Mouse (Mus musculus) heart, postnatal 4 days (tissue): ENCODE data around the gene F2rl1. TPM values are rescaled to one million over a fixed set of nuclear protein-coding genes. Genes with fewer than 3 reads are reported as not detected.
"Not testable (repeated sequence)": the region's sequence is repeated elsewhere in the genome, so short reads cannot be mapped to it uniquely, and the experiment has no call there.

Source experiments
- DNase-seq: peaks from one replicate; pipeline ENCODE4 v3.0.0; 2021
- total RNA-seq, 2 experiments: library from RNA; stranded (reverse); gene quantifications; 2 replicates each; pipeline ENCODE4 v1.2.3; 2021

The F2rl1 gene
- total RNA-seq, 2 experiments from 2014 or later: 2.5 to 2.7 TPM

GRCm38 (mm10) chr13:95533640-95534039, 8.6 kb upstream of the F2rl1 start:
- no peak for DNase-seq

GRCm38 (mm10) chr13:95533121-95533520, 8.1 kb upstream of the F2rl1 start:
- not testable (repeated sequence) for DNase-seq

- DNase-seq: no peak
These were observed 6.4 kb upstream of the F2rl1 start for GRCm38 (mm10) chr13:95531273-95532045.

GRCm38 (mm10) chr13:95529246-95529645, 4.2 kb upstream of the F2rl1 start:
- no peak for DNase-seq

GRCm38 (mm10) chr13:95524424-95524673, 678 bp downstream of the F2rl1 start:
- DNase-seq: no peak

- DNase-seq: peak; percentile 63
These were observed 1.2 kb downstream of the F2rl1 start for GRCm38 (mm10) chr13:95523659-95524423.

DNA sequence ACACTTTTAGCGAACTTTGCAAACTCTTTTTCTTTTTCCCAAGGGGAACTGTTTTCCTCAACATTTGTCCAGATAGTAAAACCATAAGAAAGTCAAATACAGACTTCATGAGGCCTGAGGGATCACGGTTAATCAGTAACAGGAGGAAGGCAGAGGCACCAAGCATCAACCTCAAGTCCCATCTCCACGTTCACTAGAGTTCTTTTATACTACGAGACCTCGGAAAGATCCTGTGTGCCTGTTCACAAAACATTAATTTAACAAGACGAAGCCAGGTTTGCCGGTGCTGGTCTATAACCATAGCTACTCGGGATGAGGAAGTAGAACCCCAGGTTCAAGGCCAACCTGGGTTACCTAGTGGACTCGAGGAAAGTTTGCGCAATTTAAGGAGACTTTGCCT, 2.9 kb downstream of the F2rl1 start:
- no peak for DNase-seq

DNA sequence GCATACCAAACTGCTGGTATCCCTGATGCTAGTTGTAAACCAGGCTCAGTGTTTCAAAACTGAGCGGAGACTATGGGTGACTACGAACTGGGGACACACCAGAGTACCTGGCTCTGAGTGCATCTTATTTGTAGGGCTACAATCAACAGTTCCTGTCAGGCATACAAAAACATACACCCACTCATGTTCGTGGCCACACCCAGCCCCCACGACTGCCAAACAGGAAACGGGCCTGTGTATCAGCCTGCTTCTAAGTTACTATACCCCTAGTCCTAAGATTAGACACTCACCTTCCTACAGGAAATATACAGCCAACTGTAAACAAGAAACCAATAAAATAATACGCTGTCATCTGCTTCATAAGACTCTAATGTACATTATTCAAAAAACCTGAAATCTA, 4.0 kb downstream of the F2rl1 start:
- DNase-seq: no peak

- no peak for DNase-seq
These were observed 10.3 kb downstream of the F2rl1 start for GRCm38 (mm10) chr13:95514756-95515155.

GRCm38 (mm10) chr13:95510054-95510453, 15.0 kb downstream of the F2rl1 start:
- no peak for DNase-seq

- no peak for DNase-seq
These were observed 21.6 kb downstream of the F2rl1 start for GRCm38 (mm10) chr13:95503279-95503917.

DNA sequence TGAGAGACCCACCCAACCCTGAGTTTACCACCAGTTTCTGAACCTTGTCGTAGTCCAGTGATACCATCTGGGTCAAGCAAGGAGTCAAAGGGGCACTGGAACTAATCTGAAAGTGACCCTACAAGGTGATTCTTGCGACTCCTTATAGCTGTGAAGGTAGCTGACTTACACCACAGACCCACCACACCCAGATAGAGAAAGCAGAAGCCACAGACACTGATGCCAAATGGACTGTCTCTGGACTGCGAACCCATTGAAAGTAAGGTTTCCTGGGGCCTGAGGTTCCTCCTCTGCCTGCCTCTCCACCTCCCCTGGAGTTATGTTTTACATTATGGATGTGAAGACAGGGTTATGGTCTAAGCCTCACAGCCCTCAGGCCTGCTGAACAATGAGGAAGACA, 28.4 kb downstream of the F2rl1 start:
- DNase-seq: no peak

- no peak for DNase-seq
These were observed 30.2 kb downstream of the F2rl1 start for GRCm38 (mm10) chr13:95494812-95495211.

GRCm38 (mm10) chr13:95493296-95493695, 31.7 kb downstream of the F2rl1 start:
- no peak for DNase-seq

DNA sequence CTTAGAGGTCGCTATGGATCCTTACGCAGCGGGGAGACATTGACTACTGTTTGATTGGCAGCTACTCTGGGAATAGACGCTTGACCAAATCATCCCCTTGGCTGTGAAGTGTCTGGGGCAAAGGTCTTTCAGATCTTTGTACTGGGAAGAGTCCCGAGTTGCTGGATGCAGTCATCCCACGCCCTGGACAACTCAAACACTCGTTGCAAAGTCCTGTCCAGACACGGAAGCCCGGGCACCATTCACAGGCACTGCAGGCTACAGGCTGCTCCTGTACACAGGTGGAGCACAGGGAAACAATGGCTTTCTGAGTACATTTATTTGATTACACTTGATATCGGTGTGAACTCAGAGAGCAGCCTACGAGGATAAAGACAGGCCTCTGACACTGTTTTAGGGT, 33.7 kb downstream of the F2rl1 start:
- DNase-seq: no peak

DNA sequence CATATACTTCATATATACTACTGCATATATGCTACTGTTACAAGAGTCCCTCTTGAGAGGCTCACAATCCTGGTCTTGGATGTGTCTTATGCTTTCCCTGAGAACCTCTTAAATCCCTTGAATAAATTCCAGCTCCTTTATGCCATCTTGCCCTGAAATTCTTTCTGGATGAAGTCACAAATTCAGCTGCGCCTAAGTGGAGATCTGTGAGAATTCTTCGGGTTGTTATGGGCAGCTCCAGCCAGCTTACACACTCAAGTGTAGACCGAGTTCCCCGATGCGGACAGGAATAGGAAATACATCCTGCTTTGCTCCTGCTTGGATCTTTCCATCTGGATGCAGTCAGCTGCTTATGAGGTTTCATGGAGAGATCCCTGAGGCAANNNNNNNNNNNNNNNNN, 40.4 kb downstream of the F2rl1 start:
- DNase-seq: no peak

- peak; percentile 90 for DNase-seq
These were observed 43.6 kb downstream of the F2rl1 start for GRCm38 (mm10) chr13:95481428-95481827.

DNA sequence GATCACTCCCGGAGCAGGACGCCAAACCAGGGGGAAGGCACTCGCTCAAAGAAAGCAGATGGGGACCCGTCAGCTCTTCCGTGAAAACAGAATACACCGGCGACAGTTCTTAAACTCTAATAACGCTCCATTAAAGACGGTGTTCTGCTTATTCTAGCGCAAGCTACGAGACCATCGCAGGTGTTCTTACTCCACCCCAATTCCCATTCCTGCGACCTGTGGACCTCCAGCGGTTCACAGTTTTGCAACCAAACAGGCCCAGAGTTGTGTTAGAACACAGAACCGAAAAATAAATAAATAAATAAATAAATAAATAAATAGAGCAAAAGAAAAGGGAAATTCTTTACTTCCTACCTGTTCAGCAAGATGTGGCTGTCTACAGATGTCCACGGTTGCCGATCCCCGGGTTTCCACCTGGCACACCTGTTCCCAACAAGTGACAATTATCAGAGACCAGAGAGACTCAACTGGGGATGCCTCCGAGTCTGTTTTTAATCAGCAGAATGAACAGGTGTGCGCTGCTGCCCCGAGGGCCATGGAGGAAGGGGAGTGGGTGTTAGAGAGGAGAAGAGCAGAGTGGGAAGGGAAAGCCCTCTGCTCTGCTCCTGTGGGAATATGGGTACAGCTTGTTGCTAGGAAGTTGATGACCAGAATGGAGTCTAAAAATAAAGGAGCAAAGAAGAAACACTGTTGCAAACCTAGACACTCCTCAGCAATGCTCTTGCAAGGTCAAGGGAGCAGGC, 46.2 kb downstream of the F2rl1 start, which contains the start of gene S100z:
TSS of gene S100z (minus strand) at position 51 of the 743 bp plus-strand sequence.
- DNase-seq: no peak

GRCm38 (mm10) chr13:95477173-95477572, 47.9 kb downstream of the F2rl1 start:
- DNase-seq: no peak

DNA sequence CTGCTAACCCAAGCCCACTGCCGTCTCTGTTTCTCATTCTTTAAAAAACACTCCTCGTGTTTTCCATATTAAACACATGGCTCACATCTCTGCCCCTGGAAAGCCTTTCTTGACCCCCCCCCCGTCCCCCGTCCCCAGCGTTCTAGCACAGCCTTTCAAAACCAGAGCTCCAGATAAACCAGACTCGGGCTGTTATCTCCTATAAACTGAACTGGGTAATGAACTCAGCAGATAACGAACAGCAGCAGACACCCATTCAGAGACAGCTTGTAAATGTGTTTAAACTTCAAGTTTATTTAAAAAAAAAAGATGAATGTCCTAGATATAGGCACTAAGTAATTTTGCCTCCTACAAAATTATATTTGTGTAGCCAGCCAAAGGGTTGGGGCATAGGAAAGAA, 49.9 kb downstream of the F2rl1 start:
- DNase-seq: no peak

GRCm38 (mm10) chr13:95474294-95474693, 50.7 kb downstream of the F2rl1 start:
- no peak for DNase-seq

DNA sequence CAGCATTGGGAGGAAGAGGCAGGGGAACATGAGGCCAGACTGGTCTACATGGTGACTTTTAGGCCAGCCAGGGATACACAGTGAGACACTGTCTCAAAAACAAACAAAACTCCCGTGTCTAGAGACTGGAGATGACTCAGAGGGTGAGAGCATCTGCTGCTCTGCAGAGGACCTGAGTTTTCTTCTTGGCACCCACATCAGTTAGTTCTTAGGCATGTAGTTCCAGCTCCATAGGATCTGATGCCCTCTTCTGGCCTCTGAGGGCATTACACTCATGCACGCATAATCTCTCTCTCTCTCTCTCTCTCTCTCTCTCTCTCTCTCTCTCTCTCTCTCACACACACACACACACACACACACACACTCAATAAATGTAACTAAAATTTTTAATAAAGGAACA, 54.1 kb downstream of the F2rl1 start:
- DNase-seq: peak; percentile 45
